Mouse (Mus musculus) kidney, embryonic 16.5 days (tissue): ENCODE data around the gene H2-Ab1. TPM values are rescaled to one million over a fixed set of nuclear protein-coding genes. Genes with fewer than 3 reads are reported as not detected.

ENCODE experiments used
- ATAC-seq: fragments of 200-750 bp; cut with Nextera tagmentation; 2 replicates; pipeline ENCODE4 v1.8.0; 2017; ENCODE audit warnings: moderate TSS enrichment; ENCODE audit not compliant: low FRiP score, low TSS enrichment
- H3K27ac ChIP-seq: fragments of 300-500 bp; sonication (generic); 2 replicates; pipeline ENCODE4 v1.5.1; 2014; ENCODE audit warnings: low read length
- H3K27me3 ChIP-seq: fragments of 300-500 bp; sonication (generic); 2 replicates; pipeline ENCODE4 v1.6.1; 2014; ENCODE audit warnings: low read length, control low read depth, mixed read lengths; ENCODE audit not compliant: insufficient read depth
- H3K36me3 ChIP-seq: fragments of 300-500 bp; sonication (generic); 2 replicates; pipeline ENCODE4 v1.6.1; 2014; ENCODE audit warnings: low read length, control low read depth, mixed read lengths; ENCODE audit not compliant: insufficient read depth
- H3K4me1 ChIP-seq: fragments of 300-500 bp; sonication (generic); 2 replicates; pipeline ENCODE4 v1.6.1; 2014; ENCODE audit warnings: low read length, control low read depth, mixed read lengths; ENCODE audit not compliant: insufficient read depth
- H3K4me2 ChIP-seq: fragments of 300-500 bp; sonication (generic); replicated peaks from 2 replicates; pipeline ENCODE4 v1.6.1; 2014; ENCODE audit warnings: low read depth, low read length
- H3K4me3 ChIP-seq: fragments of 300-500 bp; sonication (generic); 2 replicates; pipeline ENCODE4 v1.5.1; 2014; ENCODE audit warnings: mild to moderate bottlenecking, low read length
- H3K9ac ChIP-seq: fragments of 300-500 bp; sonication (generic); replicated peaks from 2 replicates; pipeline ENCODE4 v1.6.1; 2014; ENCODE audit warnings: low read length
- H3K9me3 ChIP-seq: fragments of 300-500 bp; sonication (generic); 2 replicates; pipeline ENCODE4 v1.6.1; 2016; ENCODE audit warnings: low read length, control low read depth
- WGBS: fragments of 180-500 bp; shearing (Covaris S2); extraction: QIAGEN DNeasy Blood & Tissue Kit; methylation state at CpG from one replicate; pipeline ENCODE4 v1.1.7; 2014; 5-methylcytosine and 5-hydroxymethylcytosine counted together
- polyA plus RNA-seq: library from polyadenylated mRNA; unstranded; fragments of >200 nt; fragmentation: Nextera tagmentation; extraction: Ambion mirVana; gene quantifications from 2 replicates; pipeline ENCODE4 v1.2.1, GENCODE M21; 2015

H2-Ab1 gene
- polyA plus RNA-seq, 1 experiment from 2014 or later: 37.9 TPM

DNA sequence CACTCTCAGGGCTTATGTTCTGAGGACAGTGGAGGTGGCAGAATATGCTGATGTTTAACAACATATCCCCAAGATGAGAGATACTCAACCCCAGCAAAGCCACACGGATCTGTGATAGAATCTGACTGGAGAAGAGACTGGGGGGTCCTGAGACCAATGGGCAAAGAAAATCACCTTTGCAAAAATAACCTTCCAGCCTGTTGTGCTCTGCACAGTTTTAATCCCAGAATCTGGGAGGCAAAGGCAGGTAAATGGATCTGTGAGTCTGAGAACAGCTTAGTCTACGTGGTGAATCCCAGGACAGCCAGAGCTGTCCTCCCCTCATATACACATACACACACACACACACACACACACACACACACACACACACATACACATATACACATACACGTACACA, 8.1 kb upstream of the H2-Ab1 start:
- Histone ChIP-seq H3K4me3 (no peak overlapping the region), H3K27me3 (no peaks in the 10 kb centered on the region), H3K4me1 (no peaks in the 10 kb centered on the region; the same call in 1 of the 2 replicates), H3K4me2 (no peak overlapping the region), H3K9me3 (no peaks in the 10 kb centered on the region), H3K27ac (no peak overlapping the region), H3K36me3 (no peaks in the 10 kb centered on the region), H3K9ac (no peak overlapping the region)
- WGBS: 45% methylated on average over 3 of the region's 3 CpGs
- no peak for ATAC-seq

DNA sequence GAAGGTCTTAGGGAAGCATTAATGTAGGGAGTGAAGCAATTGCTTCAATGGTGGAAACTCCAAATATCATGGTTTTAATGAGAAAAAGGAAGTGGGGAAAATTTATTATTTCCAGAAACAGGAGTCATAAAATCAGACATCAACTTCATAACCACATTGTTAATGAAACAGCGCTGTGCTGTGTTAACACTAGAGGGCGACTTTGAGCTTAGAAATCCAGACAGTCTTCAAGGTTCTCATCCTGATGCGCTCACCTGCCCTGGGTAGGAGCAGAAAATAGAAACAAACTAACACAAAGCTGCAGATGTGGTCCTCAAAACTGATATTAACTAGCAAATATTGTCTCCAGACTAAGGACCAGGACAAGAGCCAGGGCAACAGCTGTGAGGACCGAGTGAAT, 7.6 kb upstream of the H2-Ab1 start:
- WGBS: 18% methylated on average over 4 of the region's 4 CpGs
- no peaks in the 10 kb centered on the region for H3K9me3 ChIP-seq
- H3K36me3 ChIP-seq: no peaks in the 10 kb centered on the region
- no peak for ATAC-seq
- H3K27me3 ChIP-seq: no peaks in the 10 kb centered on the region
- H3K9ac ChIP-seq: no peak overlapping the region
- H3K27ac ChIP-seq: no peak overlapping the region
- H3K4me2 ChIP-seq: no peak overlapping the region
- no peaks in the 10 kb centered on the region; the same call in 1 of the 2 replicates for H3K4me1 ChIP-seq
- no peak overlapping the region for H3K4me3 ChIP-seq

DNA sequence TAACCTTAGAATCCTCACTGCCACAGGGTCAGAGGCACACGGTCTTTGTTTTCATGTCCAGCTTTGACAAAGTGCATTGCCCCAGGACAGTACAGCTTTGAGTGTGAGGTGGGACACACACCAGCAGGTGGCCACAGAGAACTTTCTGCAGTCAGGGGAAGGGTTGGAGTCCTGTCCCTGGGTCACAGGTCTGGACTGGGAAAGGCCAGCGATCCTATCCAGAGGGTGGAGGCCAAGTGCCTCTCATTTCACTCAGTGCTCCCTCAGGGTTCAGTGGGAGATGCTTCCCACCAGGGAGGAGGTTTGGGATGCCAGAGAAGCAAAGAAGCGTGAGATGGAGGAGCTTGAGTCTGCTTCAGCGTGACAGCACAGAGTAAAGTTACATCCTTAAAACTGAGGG, 5.8 kb upstream of the H2-Ab1 start:
- Histone ChIP-seq H3K4me2 (no peak overlapping the region), H3K4me3 (no peak overlapping the region), H3K9ac (no peak overlapping the region), H3K27me3 (no peaks in the 10 kb centered on the region), H3K9me3 (no peaks in the 10 kb centered on the region), H3K27ac (no peak overlapping the region), H3K4me1 (no peaks in the 10 kb centered on the region; the same call in 1 of the 2 replicates), H3K36me3 (no peaks in the 10 kb centered on the region)
- ATAC-seq: peak; percentile 90
- 33% methylated on average over 4 of the region's 4 CpGs for WGBS

DNA sequence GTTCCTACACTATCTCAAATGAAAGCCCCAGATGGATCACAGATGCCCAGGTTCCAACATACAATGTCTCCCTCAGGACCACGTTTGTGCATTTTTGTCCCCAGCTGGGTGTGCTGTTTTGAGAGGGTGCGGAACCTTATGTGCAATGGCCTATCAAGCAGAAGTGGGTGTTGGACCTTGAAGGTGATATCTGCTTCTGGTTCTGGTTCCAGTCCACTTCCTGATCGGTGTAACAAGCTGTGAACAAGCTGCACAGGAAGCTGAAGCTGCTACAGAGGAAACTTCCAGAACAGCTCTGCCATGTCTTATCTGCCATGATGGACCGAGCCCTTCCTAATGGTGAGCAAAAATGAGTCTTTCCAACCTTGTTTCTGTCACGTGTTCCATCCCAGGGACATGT, 988 bp upstream of the H2-Ab1 start:
- Histone ChIP-seq H3K36me3 (no peaks in the 10 kb centered on the region), H3K27me3 (peaks cover 3% of the 10 kb centered on the region; the same call in 1 of the 2 replicates), H3K9me3 (no peaks in the 10 kb centered on the region), H3K27ac (no peak overlapping the region), H3K9ac (no peak overlapping the region), H3K4me2 (no peak overlapping the region), H3K4me1 (peaks cover 3% of the 10 kb centered on the region; the same call in 1 of the 2 replicates), H3K4me3 (no peak overlapping the region)
- no peak for ATAC-seq
- 83% methylated on average over 5 of the region's 5 CpGs for WGBS

DNA sequence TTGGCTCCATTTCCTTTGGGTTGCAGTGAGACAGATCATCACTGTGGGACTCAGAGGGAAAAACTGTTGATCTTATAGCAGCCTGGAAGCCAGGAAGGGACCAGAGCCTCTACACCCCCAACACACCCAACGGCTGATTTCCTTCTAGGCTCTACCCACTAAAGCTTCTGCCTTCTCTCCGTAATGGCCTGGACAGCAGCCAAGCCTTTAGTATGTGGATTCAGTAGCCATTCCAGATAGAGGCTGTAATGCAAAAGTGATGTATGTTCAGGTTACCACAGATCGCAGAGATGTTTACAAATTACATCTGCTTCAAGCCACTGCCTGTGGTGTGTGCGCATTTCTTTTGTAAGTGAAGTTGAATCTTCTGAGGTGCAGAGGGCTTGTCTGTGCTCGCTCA, 3.1 kb downstream of the H2-Ab1 start:
- Histone ChIP-seq H3K27ac (no peak overlapping the region), H3K9ac (no peak overlapping the region), H3K4me1 (peaks cover 22% of the 10 kb centered on the region), H3K27me3 (peaks cover 21% of the 10 kb centered on the region; the same call in 1 of the 2 replicates), H3K4me3 (no peak overlapping the region), H3K36me3 (no peaks in the 10 kb centered on the region), H3K9me3 (no peaks in the 10 kb centered on the region), H3K4me2 (no peak overlapping the region)
- 67% methylated on average over 5 of the region's 5 CpGs for WGBS
- no peak for ATAC-seq

DNA sequence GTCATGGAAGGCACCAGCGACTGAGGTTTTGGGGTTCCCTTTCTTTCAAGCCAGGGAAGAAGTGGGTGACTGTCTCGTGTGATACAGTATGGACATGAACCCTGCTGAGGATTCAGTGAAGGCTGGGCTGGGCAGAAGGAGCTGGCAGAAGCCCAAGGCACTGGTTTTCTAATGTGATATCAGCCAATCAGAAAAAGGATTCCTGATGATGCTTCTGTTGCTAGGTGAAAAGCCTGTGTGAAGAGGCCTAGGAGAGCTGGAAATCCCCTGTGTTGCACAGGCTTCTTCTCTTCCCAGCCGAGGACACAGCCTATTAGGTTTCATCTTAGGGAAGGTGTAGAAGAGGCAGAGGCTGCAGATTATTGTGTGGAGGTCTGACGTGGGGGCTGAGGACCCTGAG, 4.0 kb downstream of the H2-Ab1 start:
- no peak overlapping the region for H3K4me2 ChIP-seq
- peaks cover 22% of the 10 kb centered on the region for H3K4me1 ChIP-seq
- no peaks in the 10 kb centered on the region for H3K9me3 ChIP-seq
- no peak overlapping the region for H3K4me3 ChIP-seq
- peaks cover 22% of the 10 kb centered on the region; the same call in 1 of the 2 replicates for H3K27me3 ChIP-seq
- no peaks in the 10 kb centered on the region for H3K36me3 ChIP-seq
- 15% methylated on average over 4 of the region's 4 CpGs for WGBS
- H3K9ac ChIP-seq: no peak overlapping the region
- peak; percentile 59 for ATAC-seq
- H3K27ac ChIP-seq: no peak overlapping the region

DNA sequence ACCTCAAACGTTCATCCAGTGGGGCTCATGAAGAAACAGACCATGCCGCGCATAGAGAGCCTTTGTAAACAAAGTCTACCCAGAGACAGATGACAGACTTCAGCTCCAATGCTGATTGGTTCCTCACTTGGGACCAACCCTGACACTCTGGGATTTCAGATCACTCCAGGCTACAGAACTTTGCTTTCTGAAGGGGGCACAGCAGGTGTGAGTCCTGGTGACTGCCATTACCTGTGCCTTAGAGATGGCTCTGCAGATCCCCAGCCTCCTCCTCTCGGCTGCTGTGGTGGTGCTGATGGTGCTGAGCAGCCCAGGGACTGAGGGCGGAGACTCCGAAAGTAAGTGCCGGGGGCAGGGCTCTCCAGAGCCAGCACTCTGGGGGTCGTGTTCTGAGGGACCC, 5.6 kb downstream of the H2-Ab1 start:
- Histone ChIP-seq H3K9ac (peak overlapping the region; percentile 61), H3K36me3 (no peaks in the 10 kb centered on the region), H3K4me2 (peak overlapping the region; percentile 99), H3K4me3 (peak overlapping the region; percentile 63), H3K9me3 (no peaks in the 10 kb centered on the region), H3K27ac (no peak overlapping the region), H3K27me3 (peaks cover 26% of the 10 kb centered on the region; the same call in 1 of the 2 replicates), H3K4me1 (peaks cover 22% of the 10 kb centered on the region)
- WGBS: 0% methylated on average over 8 of the region's 8 CpGs
- ATAC-seq: peak; percentile 70

DNA sequence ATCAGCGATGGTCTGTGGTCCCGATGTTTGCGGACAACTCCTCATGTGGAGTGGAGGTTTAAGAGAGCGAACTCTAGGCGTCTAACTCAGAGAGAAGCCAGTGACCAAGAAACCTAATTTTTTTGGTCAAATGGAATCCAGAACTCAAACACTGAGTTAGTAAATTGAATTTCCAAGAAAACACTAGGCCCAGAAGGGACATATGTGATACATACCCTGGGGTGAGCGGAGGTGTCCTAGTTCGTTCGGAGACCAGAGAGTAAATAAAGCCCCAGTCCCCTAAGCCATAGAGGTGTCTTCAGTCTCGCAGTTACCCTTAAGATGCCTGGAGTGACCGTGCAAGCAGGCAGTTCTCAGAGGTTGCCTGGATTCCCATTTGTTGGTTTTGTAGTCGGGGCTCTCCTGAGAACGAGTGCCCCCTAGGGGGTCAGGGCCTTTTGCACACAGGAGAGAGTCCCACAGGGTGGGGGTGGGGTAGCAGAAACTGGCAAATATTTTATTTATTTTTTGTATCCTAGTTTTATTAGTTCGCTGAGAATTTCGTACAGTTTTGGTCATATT, 6.4 kb downstream of the H2-Ab1 start:
- 5% methylated on average over 14 of the region's 14 CpGs for WGBS
- Histone ChIP-seq H3K9ac (0 out of 2 replicates have a peak overlapping the region, but pooled peaks have one; percentile 61), H3K27ac (no peak overlapping the region), H3K4me1 (peaks cover 22% of the 10 kb centered on the region), H3K4me3 (peak overlapping the region; percentile 63), H3K4me2 (peak overlapping the region; percentile 99), H3K9me3 (no peaks in the 10 kb centered on the region), H3K27me3 (peaks cover 26% of the 10 kb centered on the region; the same call in 1 of the 2 replicates), H3K36me3 (no peaks in the 10 kb centered on the region)
- no peak for ATAC-seq

DNA sequence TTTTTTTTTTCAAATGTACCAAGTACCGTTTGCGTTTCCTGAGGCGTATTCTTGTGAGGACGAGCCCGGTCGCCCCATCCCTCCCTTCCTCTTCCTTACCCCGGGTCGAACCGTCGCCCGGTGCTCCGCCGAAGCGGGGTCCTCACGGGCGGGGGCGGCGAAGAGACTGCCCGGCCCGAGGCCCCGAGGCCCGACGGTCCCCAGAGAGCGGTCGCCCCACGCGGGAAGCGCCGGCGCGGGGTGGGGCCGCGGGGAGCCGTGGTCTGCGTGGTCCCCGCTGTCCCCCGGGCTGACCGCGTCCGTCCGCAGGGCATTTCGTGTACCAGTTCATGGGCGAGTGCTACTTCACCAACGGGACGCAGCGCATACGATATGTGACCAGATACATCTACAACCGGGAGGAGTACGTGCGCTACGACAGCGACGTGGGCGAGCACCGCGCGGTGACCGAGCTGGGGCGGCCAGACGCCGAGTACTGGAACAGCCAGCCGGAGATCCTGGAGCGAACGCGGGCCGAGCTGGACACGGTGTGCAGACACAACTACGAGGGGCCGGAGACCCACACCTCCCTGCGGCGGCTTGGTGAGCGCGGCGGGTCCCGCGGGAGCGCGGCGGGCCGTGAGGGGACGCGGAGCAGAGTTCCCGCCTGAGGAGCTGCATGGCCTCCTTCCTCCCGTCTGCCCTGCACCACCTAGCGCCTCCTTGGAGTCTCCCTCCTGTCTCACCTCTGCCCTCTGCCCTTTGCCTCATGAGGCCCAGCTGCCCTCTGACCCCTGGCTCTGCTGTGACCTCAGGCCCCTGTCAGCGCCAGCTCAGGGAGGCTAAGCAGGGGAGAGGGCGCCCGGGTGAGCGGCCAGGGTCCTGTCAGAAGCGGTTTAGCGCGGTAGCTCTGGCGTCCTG, 7.2 kb downstream of the H2-Ab1 start:
- under 1% methylated on average over 93 of the region's 93 CpGs for WGBS
- Histone ChIP-seq H3K4me1 (peaks cover 22% of the 10 kb centered on the region), H3K36me3 (no peaks in the 10 kb centered on the region), H3K4me3 (peak overlapping the region; percentile 63), H3K27ac (no peak overlapping the region), H3K4me2 (peak overlapping the region; percentile 99), H3K27me3 (peaks cover 24% of the 10 kb centered on the region; the same call in 1 of the 2 replicates), H3K9ac (peak overlapping the region; percentile 70), H3K9me3 (no peaks in the 10 kb centered on the region)
- ATAC-seq: peak; percentile 18

DNA sequence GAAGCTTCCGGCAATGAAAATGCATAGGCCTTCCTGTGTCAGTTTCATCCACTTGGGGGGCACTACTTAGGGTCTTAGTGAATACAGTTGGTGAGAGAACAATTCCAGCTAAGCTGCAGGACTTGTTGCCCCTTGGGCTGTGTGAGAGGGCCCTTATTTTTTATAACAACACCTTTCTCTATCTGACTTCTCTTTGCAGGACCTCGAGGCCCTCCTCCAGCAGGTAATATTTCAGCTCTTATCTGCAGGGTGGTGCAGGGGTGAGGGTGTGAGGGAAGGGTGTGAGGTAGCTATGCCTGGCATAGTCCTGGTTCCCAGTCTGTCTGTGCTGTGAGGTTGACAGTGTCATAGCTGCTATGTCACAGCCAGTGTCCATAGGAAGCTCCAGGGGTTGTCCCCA, 10.8 kb downstream of the H2-Ab1 start:
- Histone ChIP-seq H3K9me3 (no peaks in the 10 kb centered on the region), H3K36me3 (no peaks in the 10 kb centered on the region), H3K27ac (no peak overlapping the region), H3K9ac (no peak overlapping the region), H3K4me3 (no peak overlapping the region), H3K4me1 (peaks cover 19% of the 10 kb centered on the region), H3K27me3 (peaks cover 12% of the 10 kb centered on the region; the same call in 1 of the 2 replicates), H3K4me2 (no peak overlapping the region)
- 82% methylated on average over 2 of the region's 2 CpGs for WGBS
- ATAC-seq: no peak
